Mouse (Mus musculus): ENCODE results near the gene Auts2.

Auts2 gene

DNA sequence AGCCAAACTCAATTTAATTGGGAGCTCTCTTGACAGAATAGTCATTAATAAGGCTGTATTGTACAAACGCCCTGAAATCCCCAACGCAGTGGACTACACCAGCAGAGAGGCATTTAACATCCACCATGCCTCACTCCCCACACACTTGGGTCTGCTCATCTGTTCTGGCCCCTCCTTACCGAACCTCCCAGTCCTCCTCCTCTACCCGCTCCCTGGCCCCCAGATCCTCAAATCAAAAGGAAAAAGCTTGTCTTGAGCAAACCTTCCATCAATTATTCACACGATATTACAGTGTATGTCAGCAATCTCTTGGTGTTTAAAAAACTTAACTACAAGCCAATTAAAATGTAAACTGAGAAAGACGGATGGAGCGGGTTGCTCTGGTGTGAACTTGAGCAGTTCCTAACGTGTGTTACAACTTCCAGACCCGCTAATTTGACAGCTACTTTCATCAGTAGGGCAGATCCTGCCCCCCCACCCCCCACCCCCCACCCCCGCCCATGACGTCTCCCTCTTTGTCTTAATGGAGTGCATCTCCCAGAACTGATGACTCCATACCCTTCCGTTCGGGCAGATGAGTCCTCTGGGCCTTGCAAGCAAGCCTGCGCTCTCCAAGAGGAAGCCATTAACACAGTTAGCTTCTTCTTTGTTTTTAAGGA, 703.4 kb downstream of the Auts2 start:
- DNase-seq (ENCODE audit: low read depth, low spot score), result no peak

DNA sequence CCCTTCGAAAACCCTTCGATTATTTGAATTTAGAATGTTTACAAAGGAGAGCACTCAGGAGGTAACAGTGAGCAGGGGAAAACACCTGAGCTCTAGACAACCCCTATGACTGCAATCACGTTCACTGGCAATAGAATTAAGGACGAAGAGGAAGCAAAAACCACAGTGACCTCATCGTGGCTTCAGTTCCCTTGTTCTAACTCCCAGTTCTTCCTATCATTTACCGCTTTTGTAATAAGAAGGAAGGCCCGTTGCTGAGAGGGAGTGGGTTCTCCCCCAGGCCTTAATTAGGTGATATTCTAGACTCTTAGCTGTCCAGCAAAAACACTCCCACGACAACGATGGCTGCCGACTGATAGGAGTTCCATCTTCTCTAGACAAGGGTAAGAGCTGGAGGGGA, 704.1 kb downstream of the Auts2 start:
- DNase-seq (ENCODE audit: low read depth, low spot score), result no peak

- DNase-seq (ENCODE audit: low read depth, low spot score), result no peak
These were observed 705.1 kb downstream of the Auts2 start for GRCm38 (mm10) chr5:131838064-131838463.

GRCm38 (mm10) chr5:131836014-131836735, 707.0 kb downstream of the Auts2 start:
- no peak for DNase-seq (ENCODE audit: low read depth, low spot score)

DNA sequence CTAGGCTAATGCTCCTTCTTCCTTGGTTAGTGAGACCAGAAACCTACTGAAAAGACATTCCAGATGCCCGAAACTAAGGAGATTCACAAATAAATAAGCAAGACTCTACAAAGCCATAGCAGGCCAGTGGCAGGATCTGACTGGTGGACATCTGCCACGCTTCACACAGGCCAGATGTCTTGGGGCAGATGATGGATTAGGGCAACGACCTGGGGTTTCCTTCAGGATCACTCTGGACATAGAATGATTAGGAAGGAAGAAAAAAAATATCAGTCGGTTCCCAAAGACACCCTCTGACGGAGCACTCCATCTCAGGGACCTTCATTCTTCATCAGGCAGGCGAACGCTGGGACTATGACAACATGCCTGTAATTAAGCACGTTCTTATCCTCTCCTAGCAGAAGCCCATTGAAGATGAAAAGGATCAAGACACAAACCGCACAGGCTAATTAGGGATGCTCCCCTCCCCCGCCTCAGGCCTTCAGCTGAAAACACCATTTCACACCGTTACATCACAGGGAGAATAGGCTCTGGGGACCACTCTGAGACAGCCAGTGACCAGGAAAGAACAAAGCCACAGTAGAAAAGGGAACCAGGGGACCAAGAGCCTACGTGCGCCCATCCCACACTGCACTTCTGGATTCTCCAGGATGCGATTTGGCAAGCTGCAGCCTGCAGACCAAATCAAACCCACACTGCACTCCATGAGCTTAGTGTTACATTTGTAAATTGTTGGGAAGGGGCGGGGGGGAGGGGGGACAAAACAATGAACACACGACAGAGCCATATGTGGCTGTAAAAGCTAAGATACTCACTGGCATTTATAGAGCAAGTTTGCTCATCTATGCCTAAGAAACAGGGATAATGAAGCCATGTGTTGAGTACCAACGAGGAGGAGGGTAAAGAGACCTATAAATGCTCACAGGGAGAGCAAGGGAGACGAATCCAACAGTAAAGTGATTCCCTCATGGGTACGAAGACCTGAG, 710.0 kb downstream of the Auts2 start:
- no peak for DNase-seq (ENCODE audit: low read depth, low spot score)

GRCm38 (mm10) chr5:131830111-131830510, 713.0 kb downstream of the Auts2 start:
- DNase-seq (ENCODE audit: low read depth, low spot score), result no peak

- no peak for DNase-seq (ENCODE audit: low read depth, low spot score)
These were observed 713.9 kb downstream of the Auts2 start for GRCm38 (mm10) chr5:131829248-131829647.

GRCm38 (mm10) chr5:131828607-131829006, 714.5 kb downstream of the Auts2 start:
- no peak for DNase-seq (ENCODE audit: low read depth, low spot score)

- DNase-seq (ENCODE audit: low read depth, low spot score), result no peak
These were observed 716.5 kb downstream of the Auts2 start for GRCm38 (mm10) chr5:131826362-131827261.

- DNase-seq (ENCODE audit: low read depth, low spot score), result no peak
These were observed 717.7 kb downstream of the Auts2 start for GRCm38 (mm10) chr5:131825421-131825820.

DNA sequence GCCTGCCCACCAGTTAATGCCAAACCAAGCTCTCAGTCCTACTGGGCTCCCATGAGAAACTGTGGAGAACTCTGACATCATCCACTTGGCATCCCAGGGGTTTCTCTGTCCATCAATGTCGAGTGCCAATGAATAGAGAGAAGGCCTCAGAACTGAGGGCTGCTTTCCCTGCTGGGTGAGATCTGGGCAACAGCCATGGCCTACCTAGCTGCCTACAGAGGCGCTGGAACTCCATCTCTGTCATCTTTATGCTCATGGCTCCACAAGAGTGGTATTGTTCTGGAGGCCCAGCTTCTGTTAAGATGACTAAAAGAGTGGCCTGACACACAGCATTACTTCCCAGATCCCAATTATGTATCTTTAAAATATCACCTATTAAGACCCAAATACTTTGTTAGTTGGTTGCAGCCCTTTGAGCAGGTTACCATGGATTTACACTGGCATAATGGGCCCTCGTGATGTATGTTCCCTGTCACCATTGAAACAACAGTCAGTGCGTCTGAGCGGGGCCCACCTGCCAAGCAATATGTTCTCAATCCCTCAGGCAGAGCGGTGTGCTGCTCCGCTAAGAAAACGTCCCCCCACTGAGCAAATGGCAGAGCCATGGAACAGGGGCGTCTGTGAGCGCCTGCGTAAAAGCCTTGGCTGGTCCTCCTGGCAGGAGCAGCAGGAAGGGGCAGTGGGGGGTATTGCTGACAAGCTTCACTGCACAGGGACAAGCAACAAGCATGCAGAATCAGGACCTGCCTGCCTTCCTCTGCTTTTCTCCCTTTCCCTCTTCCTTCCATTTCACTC, 718.8 kb downstream of the Auts2 start:
- DNase-seq (ENCODE audit: low read depth, low spot score), result no peak

- no peak for DNase-seq (ENCODE audit: low read depth, low spot score)
These were observed 721.7 kb downstream of the Auts2 start for GRCm38 (mm10) chr5:131821461-131821860.

DNA sequence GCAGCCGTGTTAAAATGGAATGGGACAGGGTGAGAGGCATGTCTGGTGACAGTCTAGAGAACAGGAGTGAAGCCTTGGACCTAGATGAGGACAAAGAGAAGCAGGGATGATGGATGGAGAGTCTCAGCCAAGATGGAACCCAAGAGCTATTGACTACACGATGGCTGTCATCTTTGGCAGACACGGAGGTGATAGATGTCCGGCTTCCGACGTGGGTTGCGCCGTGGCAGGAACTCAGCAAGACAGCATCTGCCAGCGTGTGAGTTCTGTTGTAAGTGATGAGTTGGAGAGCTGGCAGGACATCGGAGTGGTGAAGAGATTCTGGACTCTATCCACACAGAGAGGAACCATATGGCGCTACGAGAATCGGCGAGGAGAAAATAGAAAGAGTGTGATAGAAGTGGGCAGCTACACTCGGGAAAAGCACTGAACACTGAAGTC, 723.9 kb downstream of the Auts2 start:
- no peak for DNase-seq (ENCODE audit: low read depth, low spot score)

DNA sequence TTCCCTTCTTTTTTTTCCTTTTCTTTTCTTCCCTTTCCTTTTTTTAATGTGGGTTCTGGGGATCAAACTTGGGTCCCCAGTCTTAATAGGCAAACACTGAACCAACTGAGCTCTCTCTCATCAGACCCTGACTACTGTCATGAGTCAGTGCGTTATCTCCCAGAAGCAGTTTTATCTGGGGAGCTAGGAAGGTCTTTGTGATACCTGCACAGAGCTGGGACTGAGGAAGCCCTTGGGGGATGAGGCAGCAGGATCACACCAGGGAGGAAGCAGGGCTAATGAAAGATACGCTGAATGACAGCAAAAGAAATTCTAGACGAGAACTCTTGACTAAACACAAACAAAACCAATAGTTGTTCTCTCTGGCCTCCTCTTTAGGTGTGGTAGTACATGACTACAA, 727.6 kb downstream of the Auts2 start:
- no peak for DNase-seq (ENCODE audit: low read depth, low spot score)

DNA sequence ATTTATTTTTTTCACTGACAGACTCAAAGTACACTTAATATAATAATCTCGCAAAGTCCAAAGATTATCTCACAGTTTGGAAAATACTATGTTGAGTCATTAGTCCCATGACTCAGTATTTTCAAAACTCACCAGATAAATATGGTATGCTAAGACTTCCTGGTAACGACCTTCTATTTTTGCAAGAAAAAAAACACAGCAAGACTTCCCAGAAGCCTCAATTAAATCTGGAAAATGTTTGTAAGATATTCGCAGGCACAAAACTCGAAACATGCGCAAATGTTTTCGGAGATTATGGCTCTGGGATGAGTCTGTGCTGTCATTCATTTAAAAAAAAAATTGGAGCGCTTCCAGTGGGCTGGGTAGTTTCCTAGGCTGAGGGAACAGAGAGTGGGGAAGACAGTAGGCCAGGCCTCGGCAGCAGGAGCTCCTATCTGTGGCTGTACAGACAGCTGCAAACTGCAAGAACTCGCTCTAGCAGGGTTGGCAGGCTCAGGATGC, 728.6 kb downstream of the Auts2 start:
- DNase-seq (ENCODE audit: low read depth, low spot score), result no peak

GRCm38 (mm10) chr5:131813952-131814502, 729.1 kb downstream of the Auts2 start:
- DNase-seq (ENCODE audit: low read depth, low spot score), result no peak

- no peak for DNase-seq (ENCODE audit: low read depth, low spot score)
These were observed 729.8 kb downstream of the Auts2 start for GRCm38 (mm10) chr5:131813331-131813781.

- no peak for DNase-seq (ENCODE audit: low read depth, low spot score)
These were observed 730.6 kb downstream of the Auts2 start for GRCm38 (mm10) chr5:131812483-131813063.

DNA sequence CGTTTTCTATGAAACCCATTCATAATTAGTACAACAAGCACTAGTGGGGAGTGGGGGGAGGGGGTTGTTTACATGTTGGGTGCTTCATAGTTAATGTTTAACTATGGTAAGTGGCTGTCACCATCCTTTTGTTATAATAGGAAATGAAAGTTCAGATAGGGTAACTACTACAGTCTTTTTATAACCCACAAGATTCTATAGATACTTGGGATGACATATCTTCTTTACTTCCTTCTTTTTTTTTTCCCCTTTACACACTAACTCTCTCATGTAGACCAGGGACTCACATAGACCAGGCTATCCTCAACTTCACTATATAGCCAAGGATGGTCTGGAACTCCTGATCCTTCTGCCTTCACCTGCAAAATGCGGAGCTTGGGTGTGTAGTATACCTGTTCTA, 736.8 kb downstream of the Auts2 start:
- no peak for DNase-seq (ENCODE audit: low read depth, low spot score)

Measured in c-Kit-negative CD71-positive TER-119-positive erythroid progenitor cells, embryonic 14.5 days (primary cell).